Mouse (Mus musculus): ENCODE measurements at regions not wholly inside any gene's neighbourhood (a gene's known extent, or its start where the extent isn't known, plus 50 kb on each side); places are given as distances from the start of the nearest gene placed in this dataset.

- no peak for DNase-seq
These were observed 631.0 kb upstream of the Fam160b2 start for GRCm38 (mm10) chr14:71230484-71231188.

- DNase-seq, result no peak
These were observed 630.3 kb upstream of the Fam160b2 start for GRCm38 (mm10) chr14:71229955-71230354.

DNA sequence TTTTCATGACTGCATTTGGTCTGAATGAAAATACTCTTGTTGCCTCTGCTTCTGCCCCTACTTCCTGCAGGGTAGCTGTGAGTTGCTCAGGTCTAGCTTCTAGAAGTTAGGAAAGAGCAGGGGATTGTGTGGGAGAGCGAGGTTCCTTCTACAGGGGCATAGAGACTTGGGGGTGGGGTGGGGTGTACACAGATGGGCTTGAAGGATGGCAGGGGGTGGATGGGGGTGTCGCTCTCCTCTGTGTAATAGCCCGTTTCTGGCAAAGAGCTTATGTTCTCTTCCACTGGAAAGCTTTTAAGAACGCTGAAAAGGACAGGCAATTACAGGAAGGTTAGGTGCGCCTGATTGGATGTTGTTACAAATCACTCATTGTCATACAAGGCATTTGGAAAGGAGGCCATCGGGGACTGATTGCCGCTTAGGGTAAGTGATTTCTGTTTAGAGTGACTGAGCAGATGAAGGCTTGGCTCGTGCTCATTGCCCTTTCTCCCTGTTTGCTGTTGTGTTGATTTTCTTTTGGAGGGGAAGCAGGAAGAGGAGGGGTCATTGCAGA is 629.3 kb upstream of the Fam160b2 start:
- no peak for DNase-seq

DNA sequence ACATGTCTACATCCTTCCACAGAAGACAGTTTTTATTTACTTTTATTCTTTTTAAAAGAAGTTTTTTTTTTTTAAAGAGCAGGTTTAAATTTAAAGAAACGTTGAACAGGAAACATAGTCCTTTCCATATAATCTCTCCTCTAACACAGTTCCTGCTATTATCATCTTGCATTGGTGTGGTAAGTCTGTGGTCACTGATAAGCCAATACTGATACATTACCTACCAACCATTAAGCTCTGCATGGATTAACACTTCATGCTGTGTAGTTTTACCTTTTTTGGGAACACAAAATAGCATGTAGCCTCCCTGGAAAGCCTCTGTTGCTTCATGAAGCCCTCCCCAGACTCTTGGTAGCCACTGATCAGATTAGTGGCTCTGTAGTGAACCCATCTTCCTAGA is 617.4 kb upstream of the Fam160b2 start:
- no peak for DNase-seq

DNA sequence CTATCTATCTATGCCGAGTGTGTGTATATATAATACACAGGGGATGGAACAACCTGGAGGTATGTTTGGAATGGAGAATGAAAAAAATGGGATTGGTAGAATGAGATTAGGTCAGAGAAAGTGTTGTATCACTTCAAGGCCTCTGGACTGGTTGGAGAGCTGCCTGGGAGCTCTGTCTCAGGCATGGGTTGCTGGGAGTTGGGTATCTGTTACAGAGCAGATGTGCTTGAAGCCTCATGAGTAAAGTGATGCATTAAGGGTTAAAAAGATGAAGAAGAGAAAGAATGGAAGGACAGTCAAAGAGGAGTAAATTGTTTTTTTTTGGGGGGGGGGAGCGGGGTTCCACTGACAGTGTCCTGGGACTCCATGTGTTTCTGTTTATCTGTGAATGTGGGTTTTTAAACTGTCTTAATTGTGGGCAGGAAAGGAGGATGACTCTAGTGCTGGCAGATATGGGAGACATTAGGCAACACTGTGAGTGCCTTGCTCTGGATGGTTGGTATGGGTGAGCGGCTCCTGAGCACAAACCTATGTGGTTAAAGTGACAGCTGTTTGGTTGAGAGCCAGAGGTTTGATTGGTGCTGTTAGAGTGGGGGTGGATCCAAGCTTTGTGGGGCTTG is 611.8 kb upstream of the Fam160b2 start:
- DNase-seq, result no peak

- DNase-seq, result no peak
These were observed 603.8 kb upstream of the Fam160b2 start for GRCm38 (mm10) chr14:71203459-71203858.

DNA sequence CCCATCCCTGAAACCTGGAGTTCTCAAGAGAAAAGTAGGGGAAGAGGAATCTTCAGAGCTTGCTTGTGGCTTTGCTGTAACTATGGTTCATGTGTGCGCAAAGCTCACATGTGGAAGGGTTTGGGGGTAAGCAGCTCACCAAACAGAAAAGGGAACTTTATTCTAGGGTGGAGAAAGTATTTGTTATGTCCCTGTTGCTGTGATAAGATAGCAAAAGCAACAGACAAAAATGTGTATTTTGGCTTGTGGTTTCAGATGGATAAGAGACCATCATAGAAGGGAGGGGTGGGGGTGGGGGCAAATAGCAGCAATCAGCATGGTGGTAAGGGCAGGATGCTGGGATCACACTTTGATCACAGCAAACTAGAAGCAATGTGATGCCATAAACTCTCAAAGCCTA is 601.3 kb upstream of the Fam160b2 start:
- DNase-seq, result no peak

DNA sequence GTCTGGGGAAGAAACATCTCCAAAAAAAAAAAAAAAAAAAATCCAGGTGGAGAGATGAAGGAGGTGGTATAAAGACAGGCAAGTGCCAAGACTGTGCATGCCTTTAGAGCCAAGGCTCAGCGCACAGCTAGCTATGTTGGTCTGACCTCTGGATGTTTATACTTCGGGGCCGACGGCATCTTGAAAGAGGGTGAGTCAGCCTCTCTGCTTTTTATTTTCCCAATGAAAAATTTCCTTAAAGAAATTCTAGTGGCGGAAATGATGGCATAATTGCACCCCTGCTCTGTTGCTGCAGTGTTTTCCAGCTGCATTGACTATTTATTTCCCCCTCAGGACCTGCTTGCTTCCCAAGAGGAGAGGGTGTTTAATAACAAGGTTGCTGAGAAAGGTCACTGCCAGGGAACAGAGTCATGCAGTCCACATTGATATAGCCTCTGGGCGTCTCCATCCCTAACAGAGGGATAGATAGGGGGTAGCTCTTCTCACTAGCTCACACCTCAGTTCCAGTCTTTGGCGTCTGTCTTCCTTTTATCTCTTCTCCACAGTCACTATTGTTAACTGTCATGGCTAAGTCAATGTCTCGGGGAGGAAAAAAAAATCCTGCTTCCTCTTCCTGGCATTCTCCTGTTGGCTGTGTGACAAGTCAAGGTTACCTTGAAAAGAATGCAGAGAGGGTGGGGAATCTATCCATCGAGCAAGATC is 599.7 kb upstream of the Fam160b2 start:
- DNase-seq, result no peak

- DNase-seq, result no peak
These were observed 594.6 kb upstream of the Fam160b2 start for GRCm38 (mm10) chr14:71194219-71194618.

- no peak for DNase-seq
These were observed 592.9 kb upstream of the Fam160b2 start for GRCm38 (mm10) chr14:71192486-71192885.

DNA sequence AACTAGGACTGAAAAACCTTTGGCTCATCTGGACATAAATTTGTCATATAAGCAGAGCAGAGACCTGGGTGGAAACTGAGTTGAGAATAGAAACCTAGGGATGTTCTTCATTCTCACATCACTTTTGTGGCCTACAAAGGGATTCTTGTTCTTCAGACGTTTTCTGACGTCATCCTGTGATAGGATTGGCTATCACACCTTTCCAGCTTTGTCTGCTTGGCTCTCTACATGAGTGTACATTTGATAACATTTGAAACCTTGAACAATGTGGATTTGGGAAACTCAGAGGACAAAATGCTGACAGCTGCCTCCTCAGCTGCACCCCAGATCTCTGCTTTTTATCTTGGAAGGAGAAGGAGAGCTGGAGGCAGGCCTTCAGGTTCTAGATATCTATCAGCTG is 589.7 kb upstream of the Fam160b2 start:
- no peak for DNase-seq

GRCm38 (mm10) chr14:71177341-71177740 is 577.7 kb upstream of the Fam160b2 start:
- no peak for DNase-seq

DNA sequence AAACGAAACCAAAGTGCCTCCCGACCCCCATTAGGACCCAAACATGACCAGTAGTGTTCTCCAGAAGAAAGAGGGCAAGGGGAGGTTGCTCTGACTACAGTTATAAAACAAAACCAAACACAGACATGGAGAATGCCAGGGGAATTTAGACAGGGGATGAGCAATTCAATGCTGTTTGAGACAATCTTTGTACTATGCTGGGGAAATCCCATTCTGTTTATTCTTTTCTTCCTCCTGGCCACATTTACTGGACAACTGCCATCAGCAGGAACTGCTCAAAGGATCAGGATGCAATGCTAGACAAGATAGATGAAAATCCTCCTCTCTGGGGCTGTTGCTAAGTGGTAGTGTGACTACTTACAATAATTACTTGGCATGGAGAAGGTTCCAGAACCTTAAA is 574.5 kb upstream of the Fam160b2 start:
- DNase-seq, result no peak

GRCm38 (mm10) chr14:71159556-71159955 is 559.9 kb upstream of the Fam160b2 start:
- DNase-seq, result no peak

DNA sequence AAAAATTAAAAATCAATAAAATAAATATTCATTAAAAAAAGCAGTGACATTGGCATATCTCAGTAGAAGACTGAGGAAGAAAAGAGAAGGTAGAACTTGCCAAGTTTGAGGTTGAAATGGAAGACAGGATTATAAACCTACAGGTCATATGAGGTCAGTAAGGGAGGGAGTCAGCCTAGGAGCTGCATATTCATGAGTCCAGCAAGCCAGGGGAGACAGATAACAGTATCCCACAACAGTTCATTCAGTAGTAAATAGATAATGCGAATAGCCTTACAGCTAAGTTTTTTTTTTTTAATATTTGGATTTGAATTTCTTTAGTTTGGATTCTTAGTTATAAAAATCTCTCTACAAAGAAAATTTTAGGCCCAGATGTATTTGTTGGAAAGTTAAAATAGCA is 542.8 kb upstream of the Fam160b2 start:
- DNase-seq, result no peak

DNA sequence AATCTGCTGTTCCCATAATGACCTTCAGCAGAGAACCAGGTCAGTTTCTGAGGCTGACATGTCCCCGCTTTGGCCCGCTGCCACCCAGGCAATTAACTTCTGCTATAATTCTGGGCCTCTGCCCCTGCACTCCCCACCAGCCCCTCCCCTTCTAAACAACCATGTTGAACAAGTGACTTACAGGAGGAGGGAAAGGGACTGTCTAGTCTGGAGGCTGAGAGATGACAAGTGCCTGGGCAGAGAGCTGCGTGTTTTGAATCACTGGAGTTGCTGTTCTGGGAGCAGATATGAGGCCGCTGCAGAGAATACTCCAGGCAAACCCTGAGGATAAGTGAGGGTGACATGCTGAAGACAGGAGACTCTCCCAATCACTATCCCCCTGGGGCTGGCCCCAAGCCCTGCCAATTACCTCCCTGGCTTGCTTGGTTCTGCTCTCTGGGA is 530.2 kb upstream of the Fam160b2 start:
- DNase-seq, result no peak

DNA sequence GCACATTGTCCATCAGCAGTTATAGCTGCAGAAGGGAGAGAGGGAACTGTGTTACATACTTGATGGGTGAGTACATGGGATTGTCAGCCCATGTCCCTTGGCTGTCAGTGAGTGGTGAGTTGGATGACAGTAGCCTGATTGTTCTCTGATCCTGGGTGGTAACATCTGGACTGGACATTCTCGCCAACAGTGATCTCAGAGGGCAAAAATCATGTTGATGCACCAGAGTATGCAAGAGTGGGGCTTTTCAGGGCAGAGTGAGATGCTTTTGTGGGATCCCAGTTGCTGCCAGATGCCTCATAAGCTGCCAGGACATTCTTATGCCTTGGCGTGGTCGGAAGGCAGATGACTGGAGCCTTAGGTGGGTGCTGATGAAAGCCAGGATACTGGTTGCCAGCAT is 528.9 kb upstream of the Fam160b2 start:
- DNase-seq, result no peak

DNA sequence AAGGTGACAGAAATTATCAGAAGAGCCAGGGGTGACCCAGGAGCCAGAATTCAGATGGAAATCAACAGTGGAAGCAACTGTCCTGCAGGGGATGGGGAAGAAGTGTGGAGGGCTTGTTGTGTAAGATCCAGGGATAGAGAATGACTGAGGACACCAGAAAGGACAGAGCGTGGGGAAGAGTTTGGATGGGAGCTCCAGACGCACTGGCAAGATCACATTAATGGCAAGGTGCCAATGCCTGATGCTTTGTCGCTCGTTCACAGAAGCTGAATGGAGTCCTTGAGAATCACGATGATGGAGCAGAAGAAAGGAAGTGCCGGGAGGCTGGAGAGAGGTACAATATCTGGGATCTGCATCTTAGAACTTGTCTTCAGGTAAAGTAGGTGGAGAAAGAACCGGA is 519.0 kb upstream of the Fam160b2 start:
- DNase-seq, result no peak

DNA sequence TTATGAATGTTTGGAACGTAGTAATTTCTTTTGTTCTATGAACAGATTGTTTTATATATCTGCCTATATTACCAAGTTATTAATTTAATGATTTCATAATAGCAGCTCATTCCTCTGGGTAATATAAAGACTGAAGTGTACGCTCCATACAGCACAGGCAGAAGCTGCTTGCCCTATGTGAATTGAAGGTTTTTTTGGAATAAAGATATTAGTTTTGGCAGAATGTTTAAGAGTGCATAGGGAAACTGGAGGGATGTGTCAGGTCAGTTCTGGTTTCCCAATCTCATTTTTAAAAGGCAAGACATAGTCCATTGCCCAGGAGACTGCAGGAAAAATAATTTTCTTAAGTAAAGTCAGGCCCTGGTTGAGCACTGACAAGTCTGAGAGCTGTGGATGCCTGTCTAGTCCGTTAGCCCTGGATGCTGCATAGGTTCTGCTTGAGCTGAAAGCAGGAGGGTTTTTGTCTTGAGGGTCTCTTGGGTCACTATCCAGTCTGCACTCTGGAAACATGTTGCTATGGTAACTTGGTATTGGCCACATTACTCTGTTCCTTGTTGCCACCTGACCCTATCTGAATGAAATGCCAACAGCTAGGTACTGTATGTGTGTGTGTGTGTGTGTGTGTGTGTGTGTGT is 516.3 kb upstream of the Fam160b2 start:
- no peak for DNase-seq

- DNase-seq, result no peak
These were observed 515.6 kb upstream of the Fam160b2 start for GRCm38 (mm10) chr14:71115095-71115797.

DNA sequence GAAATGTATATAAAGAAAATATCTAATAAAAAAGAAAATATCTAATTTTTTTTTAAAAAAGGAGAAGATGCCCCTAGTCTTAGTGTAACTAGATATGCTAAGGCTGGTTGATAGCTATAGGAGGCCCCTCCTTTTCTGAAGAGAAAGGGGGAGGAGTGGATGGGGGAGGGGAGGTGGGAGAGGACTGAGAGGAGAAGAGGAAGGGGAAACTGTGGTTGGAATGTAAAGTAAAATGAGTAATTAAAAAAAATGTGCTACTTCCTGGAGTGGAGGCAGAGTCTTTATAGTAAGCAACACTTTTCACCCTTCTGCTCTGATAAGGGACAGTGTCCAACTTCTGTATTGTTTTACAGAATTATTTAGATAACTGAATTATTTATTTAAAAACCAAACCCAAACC is 513.6 kb upstream of the Fam160b2 start:
- no peak for DNase-seq

DNA sequence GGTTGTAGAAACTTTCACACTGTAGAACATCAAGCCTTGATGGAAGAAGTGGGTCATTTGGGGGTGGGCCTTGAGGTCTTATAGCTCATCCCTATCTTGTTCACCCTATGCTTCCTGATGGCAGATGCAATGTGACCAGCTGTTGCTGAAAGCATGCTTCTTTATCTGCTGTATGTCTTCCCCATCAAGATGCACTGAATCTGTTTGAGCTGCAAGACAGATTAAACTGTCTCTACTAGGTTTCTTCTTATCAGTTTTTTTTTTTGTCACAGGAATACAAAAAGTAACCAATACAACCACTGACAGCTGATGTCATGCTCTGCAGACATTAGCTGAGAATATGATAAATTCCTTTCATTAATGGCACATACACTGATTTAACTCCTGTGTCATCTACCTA is 505.0 kb upstream of the Fam160b2 start:
- no peak for DNase-seq

DNA sequence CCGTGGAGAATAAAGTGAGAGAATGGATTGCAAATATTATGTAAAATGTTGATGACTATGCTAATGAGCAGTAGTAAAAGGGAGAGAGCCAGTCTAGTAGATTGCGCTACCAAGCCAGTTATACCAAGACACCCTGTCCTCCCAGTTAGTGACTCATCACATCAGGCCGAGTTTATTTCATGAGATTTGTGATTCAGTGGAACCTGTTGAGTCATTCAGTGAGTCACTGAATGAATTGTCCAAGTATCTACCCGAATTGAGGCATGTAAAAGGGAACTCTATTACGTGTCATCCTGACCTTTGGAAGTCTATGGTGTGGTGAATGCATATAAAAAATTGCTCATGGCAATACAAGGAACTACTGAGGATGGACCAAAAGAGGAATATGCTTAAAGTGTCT is 504.3 kb upstream of the Fam160b2 start:
- DNase-seq, result no peak

All from cerebellum, adult 8-10 months (tissue).